Mouse (Mus musculus) E14TG2a.4 (cell line): ENCODE data around the gene Mbnl1.

Experiments
- CTCF ChIP-seq: conservative IDR thresholded peaks from 2 replicates; pipeline ENCODE4 v1.5.1; 2014; ENCODE audit warnings: low read length
- POU5F1 ChIP-seq: IDR thresholded peaks from 2 replicates; pipeline ENCODE4 v1.6.1; 2014; ENCODE audit warnings: low read length, borderline replicate concordance

- TF ChIP-seq CTCF (no peak), POU5F1 (no peak)
Measured at GRCm38 (mm10) chr3:60642227-60642626, 169.6 kb downstream of the Mbnl1 start.
